Comparison of ENCODE assay signal across 18 mouse cellular contexts in the genomic region with DNA sequence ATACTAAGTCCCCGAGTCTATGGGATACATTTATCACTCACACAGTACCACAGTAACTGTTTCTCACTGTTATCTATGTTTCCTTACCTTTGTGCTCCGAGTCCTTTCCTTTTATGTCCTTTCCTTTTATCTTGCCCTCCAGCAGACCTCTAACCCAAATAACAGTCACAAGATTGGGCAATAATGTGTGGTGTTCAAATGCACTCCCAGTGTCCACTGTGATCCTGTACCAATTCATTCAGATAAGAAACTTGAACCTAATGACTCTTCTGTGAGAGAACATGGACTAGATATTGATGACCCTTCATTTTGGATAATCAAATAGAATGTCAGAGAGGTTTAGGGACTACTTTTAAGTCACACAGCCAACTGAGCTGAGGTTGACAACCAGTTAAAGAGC.
DNase-seq lines count a peak whose midpoint lies in the region; ATAC-seq and TF ChIP-seq lines count a peak whose summit lies in the region.
"Had no signal": no experiment of that assay in that cellular context is flagged by ENCODE, and none has a peak within 500 bp of the region (broad histone marks: within the 10 kb centered on the region; RNA-seq: fewer than 3 reads in every experiment).

No protein-coding gene starts in this region.

- H3K27me3 ChIP-seq in liver, adult 2 months (ENCODE audit: control insufficient read depth, insufficient read depth, low read length): no peaks in the 10 kb centered on the region
- no peaks in the 10 kb centered on the region for H3K27me3 ChIP-seq in liver, embryonic 12.5 days (replicated peaks)
- H3K27me3 ChIP-seq: CH12.LX, Patski had no signal

- ATAC-seq in liver, embryonic 12.5 days: no peak
- ATAC-seq: activated CD4-positive, CD25-positive, alpha-beta regulatory T cell, adult 4 months; CD4-positive, CD25-positive, alpha-beta regulatory T cell, adult 4 months; Patski had no signal

- H3K36me3 ChIP-seq in liver, adult 2 months (ENCODE audit: control insufficient read depth, insufficient read depth, low read length): no peaks in the 10 kb centered on the region
- H3K36me3 ChIP-seq in liver, embryonic 12.5 days: no peaks in the 10 kb centered on the region
- H3K36me3 ChIP-seq: G1E had no signal

- no peak for TF ChIP-seq CTCF in liver, adult 2 months (IDR thresholded peaks at IDR 0.05; ENCODE audit: low read depth, low read length)

- H3K9ac ChIP-seq in liver, adult 2 months (ENCODE audit: low read depth, low read length): no peak overlapping the region
- H3K9ac ChIP-seq in liver, embryonic 12.5 days: no peak overlapping the region

- H3K4me1 ChIP-seq in liver, adult 2 months (ENCODE audit: control insufficient read depth, insufficient read depth, low read length): no peaks in the 10 kb centered on the region; the same call in 1 of the 2 replicates
- no peaks in the 10 kb centered on the region for H3K4me1 ChIP-seq in liver, embryonic 12.5 days

- WGBS in liver, adult 2 months: 18% methylated on average over 2 of the region's 2 CpGs
- WGBS in liver, embryonic 12.5 days (ENCODE audit: insufficient replicate concordance): 11% methylated on average over 2 of the region's 2 CpGs

- no peak overlapping the region for H3K4me3 ChIP-seq in liver, adult 2 months (ENCODE audit: insufficient read depth, low read depth, low read length)
- no peak overlapping the region for H3K4me3 ChIP-seq in liver, embryonic 12.5 days

- no peak for TF ChIP-seq POLR2A in liver, adult 2 months (IDR thresholded peaks at IDR 0.05; ENCODE audit: extremely low read depth, insufficient read depth, low read length)

- H3K9me3 ChIP-seq in liver, embryonic 12.5 days (replicated peaks): no peaks in the 10 kb centered on the region
- H3K9me3 ChIP-seq: G1E had no signal

- no peak overlapping the region for H3K27ac ChIP-seq in liver, adult 2 months (replicated peaks; ENCODE audit: insufficient read depth, low read depth, low read length)
- H3K27ac ChIP-seq in liver, embryonic 12.5 days: no peak overlapping the region

- H3K79me2 ChIP-seq in liver, adult 2 months (ENCODE audit: control insufficient read depth, insufficient read depth, low read length): no peaks in the 10 kb centered on the region

- DNase-seq in liver, adult 2 months (ENCODE audit: extremely low read depth, low read depth, low spot score): peak; percentile 89
- DNase-seq: adrenal gland, adult 2 months; adrenal gland, adult 8-10 months; adrenal gland, postnatal 10 days; adrenal gland, postnatal 14 days; adrenal gland, postnatal 25 days; adrenal gland, postnatal 36 days; B cell, adult 2 months; cerebellum, adult 11 months; cerebellum, adult 11-12 months; cerebellum, adult 18-20 months; cerebellum, adult 2 months had no signal

- no peak overlapping the region for H3K4me2 ChIP-seq in liver, embryonic 12.5 days
